Mouse (Mus musculus) limb, embryonic 13.5 days (tissue): ENCODE results near the gene Gch1. TPM values are rescaled to one million over a fixed set of nuclear protein-coding genes. Genes with fewer than 3 reads are reported as not detected.
"Not testable (repeated sequence)": the region's sequence is repeated elsewhere in the genome, so short reads cannot be mapped to it uniquely, and the experiment has no call there.

Source experiments
- ATAC-seq: fragments of 200-750 bp; cut with Nextera tagmentation; 2 replicates; pipeline ENCODE4 v1.8.0; 2017; ENCODE audit warnings: low read depth, moderate number of reproducible peaks, moderate TSS enrichment; ENCODE audit not compliant: low FRiP score
- H3K27ac ChIP-seq: fragments of 300-500 bp; sonication (generic); 2 replicates; pipeline ENCODE4 v1.5.1; 2015; ENCODE audit warnings: inconsistent platforms, mild to moderate bottlenecking, moderate library complexity
- H3K27me3 ChIP-seq: fragments of 300-500 bp; sonication (generic); 2 replicates; pipeline ENCODE4 v1.6.1; 2015; ENCODE audit warnings: mild to moderate bottlenecking, inconsistent platforms
- H3K36me3 ChIP-seq: fragments of 300-500 bp; sonication (generic); 2 replicates; pipeline ENCODE4 v1.6.1; 2015; ENCODE audit warnings: inconsistent platforms, mild to moderate bottlenecking, moderate library complexity
- H3K4me1 ChIP-seq: fragments of 300-500 bp; sonication (generic); 2 replicates; pipeline ENCODE4 v1.6.1; 2015; ENCODE audit warnings: inconsistent platforms
- H3K4me2 ChIP-seq: fragments of 300-500 bp; sonication (generic); replicated peaks from 2 replicates; pipeline ENCODE4 v1.6.1; 2015; ENCODE audit warnings: inconsistent platforms, mild to moderate bottlenecking, moderate library complexity
- H3K4me3 ChIP-seq: fragments of 300-500 bp; sonication (generic); 2 replicates; pipeline ENCODE4 v1.5.1; 2015; ENCODE audit warnings: moderate library complexity, mild to moderate bottlenecking, inconsistent platforms
- H3K9ac ChIP-seq: fragments of 300-500 bp; sonication (generic); 2 replicates; pipeline ENCODE4 v1.6.1; 2015; ENCODE audit warnings: mild to moderate bottlenecking, inconsistent platforms
- H3K9me3 ChIP-seq: fragments of 300-500 bp; sonication (generic); 2 replicates; pipeline ENCODE4 v1.6.1; 2016; ENCODE audit warnings: inconsistent platforms
- WGBS: fragments of 180-500 bp; shearing (Covaris S2); methylation state at CpG from one replicate; pipeline ENCODE4 v1.1.7; 2015; 5-methylcytosine and 5-hydroxymethylcytosine counted together
- polyA plus RNA-seq: library from polyadenylated mRNA; unstranded; fragments of >200 nt; fragmentation: Nextera tagmentation; extraction: Ambion mirVana; gene quantifications from 2 replicates; pipeline ENCODE4 v1.2.1, GENCODE M21; 2015

The Gch1 gene
- polyA plus RNA-seq, 1 experiment from 2014 or later: 1.0 TPM

- 71% methylated on average over 3 of the region's 3 CpGs for WGBS
- no peak for ATAC-seq
Observed at GRCm38 (mm10) chr14:47138853-47139252, 50.4 kb downstream of the Gch1 start.

GRCm38 (mm10) chr14:47136637-47137036 lies 52.6 kb downstream of the Gch1 start:
- H3K4me2 ChIP-seq: no peak overlapping the region
- ATAC-seq: no peak
- H3K4me1 ChIP-seq: no peaks in the 10 kb centered on the region
- H3K27ac ChIP-seq: no peak overlapping the region
- H3K4me3 ChIP-seq: no peak overlapping the region
- no peaks in the 10 kb centered on the region for H3K9me3 ChIP-seq
- H3K9ac ChIP-seq: no peak overlapping the region
- WGBS: 60% methylated on average over 5 of the region's 5 CpGs
- H3K36me3 ChIP-seq: no peaks in the 10 kb centered on the region
- no peaks in the 10 kb centered on the region for H3K27me3 ChIP-seq

More at GRCm38 (mm10) chr14:47138853-47139252, 50.4 kb downstream of the Gch1 start:
- Histone ChIP-seq H3K9ac (no peak overlapping the region), H3K36me3 (no peaks in the 10 kb centered on the region), H3K4me3 (no peak overlapping the region), H3K4me1 (no peaks in the 10 kb centered on the region), H3K27ac (no peak overlapping the region), H3K4me2 (no peak overlapping the region), H3K27me3 (no peaks in the 10 kb centered on the region), H3K9me3 (no peaks in the 10 kb centered on the region)

- Histone ChIP-seq H3K9ac (no peak overlapping the region), H3K36me3 (no peaks in the 10 kb centered on the region), H3K27me3 (no peaks in the 10 kb centered on the region), H3K4me1 (no peaks in the 10 kb centered on the region), H3K4me2 (no peak overlapping the region), H3K27ac (no peak overlapping the region), H3K9me3 (no peaks in the 10 kb centered on the region), H3K4me3 (no peak overlapping the region)
- no peak for ATAC-seq
- 48% methylated on average over 10 of the region's 10 CpGs for WGBS
Observed at GRCm38 (mm10) chr14:47133948-47134347, 55.3 kb downstream of the Gch1 start.

- ATAC-seq: no peak
- Histone ChIP-seq H3K9me3 (no peaks in the 10 kb centered on the region), H3K36me3 (no peaks in the 10 kb centered on the region), H3K27ac (no peak overlapping the region), H3K4me3 (no peak overlapping the region), H3K4me2 (no peak overlapping the region), H3K27me3 (no peaks in the 10 kb centered on the region), H3K9ac (no peak overlapping the region), H3K4me1 (no peaks in the 10 kb centered on the region)
- WGBS: 84% methylated on average over 5 of the region's 5 CpGs
Observed at GRCm38 (mm10) chr14:47127987-47128386, 61.2 kb downstream of the Gch1 start.

GRCm38 (mm10) chr14:47117522-47117921 lies 71.7 kb downstream of the Gch1 start:
- no peak for ATAC-seq
- H3K9ac ChIP-seq: no peak overlapping the region
- 79% methylated on average over 7 of the region's 7 CpGs for WGBS

GRCm38 (mm10) chr14:47116062-47116762 lies 73.0 kb downstream of the Gch1 start:
- no peak for ATAC-seq
- no peak overlapping the region for H3K4me3 ChIP-seq
- H3K36me3 ChIP-seq: no peaks in the 10 kb centered on the region
- no peak overlapping the region for H3K27ac ChIP-seq
- no peak overlapping the region for H3K9ac ChIP-seq
- 0 out of 2 replicates have a peak, but pooled peaks cover under 1% of the 10 kb centered on the region for H3K4me1 ChIP-seq
- H3K27me3 ChIP-seq: no peaks in the 10 kb centered on the region
- WGBS: 81% methylated on average over 8 of the region's 10 CpGs
- no peak overlapping the region for H3K4me2 ChIP-seq
- peaks cover 5% of the 10 kb centered on the region; the same call in 1 of the 2 replicates for H3K9me3 ChIP-seq

More at GRCm38 (mm10) chr14:47117522-47117921, 71.7 kb downstream of the Gch1 start:
- no peak overlapping the region for H3K27ac ChIP-seq
- H3K36me3 ChIP-seq: no peaks in the 10 kb centered on the region
- H3K4me3 ChIP-seq: no peak overlapping the region
- H3K4me2 ChIP-seq: no peak overlapping the region
- no peaks in the 10 kb centered on the region for H3K27me3 ChIP-seq
- H3K4me1 ChIP-seq: no peaks in the 10 kb centered on the region
- peaks cover 5% of the 10 kb centered on the region; the same call in 1 of the 2 replicates for H3K9me3 ChIP-seq

GRCm38 (mm10) chr14:47115154-47115553 lies 74.1 kb downstream of the Gch1 start:
- Histone ChIP-seq H3K27ac (no peak overlapping the region), H3K36me3 (no peaks in the 10 kb centered on the region), H3K9ac (no peak overlapping the region), H3K4me2 (no peak overlapping the region), H3K9me3 (peaks cover 5% of the 10 kb centered on the region; the same call in 1 of the 2 replicates), H3K4me3 (no peak overlapping the region), H3K27me3 (no peaks in the 10 kb centered on the region), H3K4me1 (0 out of 2 replicates have a peak, but pooled peaks cover 8% of the 10 kb centered on the region)
- WGBS: 66% methylated on average over 9 of the region's 9 CpGs
- ATAC-seq: no peak

GRCm38 (mm10) chr14:47111341-47111740 lies 77.9 kb downstream of the Gch1 start:
- no peak overlapping the region for H3K27ac ChIP-seq
- peaks cover 5% of the 10 kb centered on the region; the same call in 1 of the 2 replicates for H3K9me3 ChIP-seq
- H3K9ac ChIP-seq: no peak overlapping the region
- H3K4me3 ChIP-seq: no peak overlapping the region
- H3K4me1 ChIP-seq: 0 out of 2 replicates have a peak, but pooled peaks cover 8% of the 10 kb centered on the region
- peaks cover 3% of the 10 kb centered on the region for H3K36me3 ChIP-seq
- ATAC-seq: no peak
- 39% methylated on average over 9 of the region's 9 CpGs for WGBS
- H3K4me2 ChIP-seq: no peak overlapping the region
- no peaks in the 10 kb centered on the region for H3K27me3 ChIP-seq

- H3K36me3 ChIP-seq, H3K4me2 ChIP-seq, H3K27ac ChIP-seq, H3K9ac ChIP-seq, H3K9me3 ChIP-seq, H3K4me1 ChIP-seq, H3K27me3 ChIP-seq, H3K4me3 ChIP-seq, ATAC-seq: not testable (repeated sequence)
- 77% methylated on average over 6 of the region's 7 CpGs for WGBS
Observed at GRCm38 (mm10) chr14:47110391-47110790, 78.8 kb downstream of the Gch1 start.

GRCm38 (mm10) chr14:47107461-47107860 lies 81.8 kb downstream of the Gch1 start:
- H3K4me2 ChIP-seq: no peak overlapping the region
- WGBS: 83% methylated on average over 3 of the region's 3 CpGs
- no peak for ATAC-seq
- H3K4me3 ChIP-seq: no peak overlapping the region
- H3K4me1 ChIP-seq: peaks cover 14% of the 10 kb centered on the region; the same call in 1 of the 2 replicates
- H3K9me3 ChIP-seq: no peaks in the 10 kb centered on the region
- no peak overlapping the region for H3K9ac ChIP-seq
- no peaks in the 10 kb centered on the region for H3K27me3 ChIP-seq
- peaks cover 11% of the 10 kb centered on the region for H3K36me3 ChIP-seq
- H3K27ac ChIP-seq: no peak overlapping the region

GRCm38 (mm10) chr14:47105755-47106154 lies 83.5 kb downstream of the Gch1 start:
- H3K27ac ChIP-seq: no peak overlapping the region
- no peaks in the 10 kb centered on the region for H3K9me3 ChIP-seq
- H3K4me2 ChIP-seq: no peak overlapping the region
- H3K36me3 ChIP-seq: peaks cover 21% of the 10 kb centered on the region
- 96% methylated on average over 3 of the region's 3 CpGs for whole genome bisulfite sequencing
- peaks cover 9% of the 10 kb centered on the region; the same call in 1 of the 2 replicates for H3K4me1 ChIP-seq
- H3K27me3 ChIP-seq: no peaks in the 10 kb centered on the region
- no peak overlapping the region for H3K4me3 ChIP-seq
- H3K9ac ChIP-seq: no peak overlapping the region
- ATAC-seq: no peak

- peaks cover 22% of the 10 kb centered on the region for H3K36me3 ChIP-seq
- 0 out of 2 replicates have a peak overlapping the region, but pooled peaks have one; percentile 39 for H3K9ac ChIP-seq
- H3K27ac ChIP-seq: peak overlapping the region; percentile 78
- ATAC-seq: no peak
- peaks cover 6% of the 10 kb centered on the region; the same call in 1 of the 2 replicates for H3K4me1 ChIP-seq
- 73% methylated on average over 3 of the region's 3 CpGs for WGBS
- peak overlapping the region; percentile 51 for H3K4me2 ChIP-seq
- H3K4me3 ChIP-seq: no peak overlapping the region
- no peaks in the 10 kb centered on the region for H3K9me3 ChIP-seq
- H3K27me3 ChIP-seq: no peaks in the 10 kb centered on the region
Observed at GRCm38 (mm10) chr14:47105174-47105557, 84.0 kb downstream of the Gch1 start.
